Mouse (Mus musculus) stomach, postnatal 0 days (tissue): ENCODE results near the gene Lypd3. TPM values are rescaled to one million over a fixed set of nuclear protein-coding genes. Genes with fewer than 3 reads are reported as not detected.

Source experiments
- ATAC-seq: fragments of 200-750 bp; cut with Nextera tagmentation; 2 replicates; pipeline ENCODE4 v1.8.0; 2017; ENCODE audit not compliant: low FRiP score, low TSS enrichment
- DNase-seq: peaks from one replicate; pipeline ENCODE4 v3.0.0-alpha.2; 2016; ENCODE audit warnings: low spot score
- H3K27ac ChIP-seq: fragments of 300-500 bp; sonication (generic); replicated peaks from 2 replicates; pipeline ENCODE4 v1.5.1; 2014; ENCODE audit warnings: mild to moderate bottlenecking, control low read depth
- H3K27me3 ChIP-seq: fragments of 300-500 bp; sonication (generic); 2 replicates; pipeline ENCODE4 v1.6.1; 2014; ENCODE audit warnings: low read length; ENCODE audit not compliant: control insufficient read depth, insufficient read depth
- H3K36me3 ChIP-seq: fragments of 300-500 bp; sonication (generic); 2 replicates; pipeline ENCODE4 v1.6.1; 2014; ENCODE audit warnings: low read length, mixed read lengths; ENCODE audit not compliant: control insufficient read depth, insufficient read depth
- H3K4me1 ChIP-seq: fragments of 300-500 bp; sonication (generic); replicated peaks from 2 replicates; pipeline ENCODE4 v1.6.1; 2014; ENCODE audit warnings: antibody characterized with exemption; ENCODE audit not compliant: control insufficient read depth, insufficient read depth
- H3K4me2 ChIP-seq: fragments of 300-500 bp; sonication (generic); replicated peaks from 2 replicates; pipeline ENCODE4 v1.6.1; 2014; ENCODE audit warnings: low read depth, mild to moderate bottlenecking, control low read depth, moderate library complexity
- H3K4me3 ChIP-seq: fragments of 300-500 bp; sonication (generic); 2 replicates; pipeline ENCODE4 v1.5.1; 2014; ENCODE audit warnings: low read depth, low read length, control low read depth
- H3K9ac ChIP-seq: fragments of 300-500 bp; sonication (generic); 2 replicates; pipeline ENCODE4 v1.6.1; 2014; ENCODE audit warnings: mild to moderate bottlenecking, low read length, control low read depth, mixed read lengths
- H3K9me3 ChIP-seq: fragments of 300-500 bp; sonication (generic); 2 replicates; pipeline ENCODE4 v1.6.1; 2016; ENCODE audit warnings: low read length; ENCODE audit not compliant: control insufficient read depth
- CTCF ChIP-seq: IDR thresholded peaks from 2 replicates; pipeline ENCODE4 v1.5.1; 2016; ENCODE audit warnings: antibody characterized with exemption, low read depth, mild to moderate bottlenecking, moderate library complexity
- EP300 ChIP-seq: optimal IDR thresholded peaks from 2 replicates; pipeline ENCODE3; 2016; ENCODE audit warnings: antibody characterized with exemption
- WGBS: fragments of 180-500 bp; shearing (Covaris S2); extraction: QIAGEN DNeasy Blood & Tissue Kit; methylation state at CpG from one replicate; pipeline ENCODE4 v1.1.7; 2014; 5-methylcytosine and 5-hydroxymethylcytosine counted together
- polyA plus RNA-seq: library from polyadenylated mRNA; unstranded; fragments of >200 nt; fragmentation: Nextera tagmentation; extraction: Ambion mirVana; gene quantifications from 2 replicates; pipeline ENCODE4 v1.2.1, GENCODE M21; 2015

Lypd3 gene
- polyA plus RNA-seq, 1 experiment from 2014 or later = 277 TPM

DNA sequence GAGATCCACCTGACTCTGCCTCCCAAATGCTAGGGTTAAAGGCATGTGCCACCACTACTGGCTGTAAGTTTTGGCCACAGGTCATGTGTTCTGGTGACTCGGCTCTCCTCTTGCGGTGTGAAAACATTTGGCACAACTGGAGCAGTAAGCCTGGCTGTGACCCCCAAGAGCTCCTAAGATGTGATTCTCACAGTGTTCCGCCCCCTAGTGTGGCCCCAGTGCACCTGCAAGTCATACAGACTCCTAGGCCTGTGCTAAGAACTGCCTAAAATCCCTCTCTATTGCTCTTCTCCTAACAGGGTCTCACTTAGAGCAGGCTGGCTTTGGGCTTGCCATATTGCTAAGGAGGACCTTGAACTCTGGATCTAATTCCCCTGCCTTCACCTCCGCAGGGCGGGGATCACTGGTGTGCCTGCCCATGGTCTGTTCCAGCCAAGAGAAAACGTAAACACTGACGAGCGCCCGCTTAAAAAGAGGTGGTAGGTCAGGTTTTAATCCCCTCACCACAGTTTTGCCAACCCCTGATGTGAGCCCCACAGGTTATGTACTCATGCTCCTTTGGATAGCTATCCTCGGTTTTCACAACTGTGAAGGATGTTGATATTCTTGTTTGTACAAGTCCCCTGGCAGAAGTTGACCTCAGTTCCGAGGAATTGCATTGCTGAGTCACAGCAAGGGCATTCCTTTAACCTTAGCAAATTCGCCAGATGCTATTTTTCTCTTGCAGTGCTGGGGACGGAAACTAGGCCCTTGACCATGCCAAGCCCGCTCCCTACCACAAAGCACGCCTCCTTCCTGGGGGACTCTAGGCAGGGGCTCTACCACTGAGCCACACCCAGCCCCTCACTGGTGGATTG, 36.9 kb upstream of the Lypd3 start:
- ATAC-seq = peak; percentile 66
- peak; percentile 52 for TF ChIP-seq CTCF
- TF ChIP-seq EP300 = peak; percentile 50
- H3K4me2 ChIP-seq = no peak overlapping the region
- H3K9ac ChIP-seq = 0 out of 2 replicates have a peak overlapping the region, but pooled peaks have one; percentile 27
- H3K4me3 ChIP-seq = no peak overlapping the region
- H3K27me3 ChIP-seq = no peaks in the 10 kb centered on the region
- H3K9me3 ChIP-seq = no peaks in the 10 kb centered on the region
- H3K27ac ChIP-seq = peak overlapping the region; percentile 75
- H3K36me3 ChIP-seq = no peaks in the 10 kb centered on the region
- 46% methylated on average over 15 of the region's 15 CpGs for WGBS
- peak; percentile 45 for DNase-seq
- H3K4me1 ChIP-seq = 0 out of 2 replicates have a peak, but pooled peaks cover 2% of the 10 kb centered on the region

DNA sequence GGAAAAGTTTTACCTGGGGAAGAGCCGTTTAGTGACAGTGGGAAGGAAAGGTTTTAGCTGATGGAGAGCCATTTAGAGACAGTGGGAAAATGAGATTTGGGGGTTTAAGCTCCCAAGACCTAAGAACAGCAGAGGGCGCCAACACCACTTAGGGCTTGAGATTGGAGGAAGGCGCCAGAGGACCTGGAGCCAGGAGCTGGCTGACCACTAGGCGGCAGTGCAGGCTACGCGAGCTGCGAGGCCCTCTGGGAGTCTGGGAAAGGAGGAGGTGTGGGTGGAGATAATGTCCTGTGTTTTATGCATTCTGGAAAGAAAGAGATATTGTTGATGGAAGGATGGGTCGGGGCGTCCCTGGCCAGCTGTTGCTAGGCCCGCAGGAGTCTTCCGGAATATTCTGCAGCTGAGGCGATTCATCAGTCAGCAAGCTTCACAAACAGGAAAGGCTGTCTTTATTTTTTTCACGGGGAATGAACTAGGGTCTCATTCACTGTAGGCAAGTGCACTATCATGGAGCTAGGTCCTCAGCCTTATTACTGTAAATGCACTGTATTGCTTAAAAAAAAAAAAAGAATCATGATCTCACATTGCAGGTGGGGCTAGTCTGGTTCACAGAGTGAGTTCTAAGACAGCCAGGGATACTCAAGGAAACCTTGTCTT, 35.3 kb upstream of the Lypd3 start:
- H3K4me3 ChIP-seq = no peak overlapping the region
- DNase-seq (peak; percentile 96), ATAC-seq (peak; percentile 84)
- H3K27ac ChIP-seq = peak overlapping the region; percentile 30; the same call in 1 of the 2 replicates
- H3K9ac ChIP-seq = no peak overlapping the region
- H3K4me1 ChIP-seq = 0 out of 2 replicates have a peak, but pooled peaks cover 2% of the 10 kb centered on the region
- 4% methylated on average over 13 of the region's 13 CpGs for WGBS
- no peaks in the 10 kb centered on the region for H3K9me3 ChIP-seq
- no peaks in the 10 kb centered on the region for H3K27me3 ChIP-seq
- no peaks in the 10 kb centered on the region for H3K36me3 ChIP-seq
- TF ChIP-seq EP300 (no peak), CTCF (peak; percentile 100)
- H3K4me2 ChIP-seq = peak overlapping the region; percentile 38

DNA sequence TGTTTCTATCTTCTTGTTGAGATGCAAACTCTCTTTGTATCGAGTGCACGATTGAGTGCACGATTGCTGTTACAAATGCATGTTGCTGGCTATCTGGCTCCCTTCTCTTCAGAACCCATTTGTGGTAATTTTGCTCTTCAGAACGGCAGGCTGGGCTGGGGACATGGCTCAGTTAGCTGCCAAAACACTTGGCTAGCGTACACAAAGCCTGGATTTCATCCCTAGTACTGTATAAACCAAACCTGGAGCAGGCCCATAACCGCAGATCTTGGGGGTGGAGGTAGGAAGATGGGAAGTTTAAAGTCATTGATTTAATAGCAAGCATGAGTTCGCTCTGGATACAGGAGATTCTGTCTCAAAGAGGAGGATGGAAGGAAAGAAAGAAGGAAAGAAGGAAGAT, 30.8 kb upstream of the Lypd3 start:
- H3K4me3 ChIP-seq = no peak overlapping the region
- 0 out of 2 replicates have a peak overlapping the region, but pooled peaks have one; percentile 8 for H3K27ac ChIP-seq
- no peak overlapping the region for H3K4me2 ChIP-seq
- 0 out of 2 replicates have a peak overlapping the region, but pooled peaks have one; percentile 4 for H3K9ac ChIP-seq
- WGBS = 53% methylated on average over 7 of the region's 7 CpGs
- no peak for TF ChIP-seq EP300
- no peaks in the 10 kb centered on the region for H3K9me3 ChIP-seq
- DNase-seq (no peak), ATAC-seq (no peak)
- peaks cover 4% of the 10 kb centered on the region for H3K4me1 ChIP-seq
- no peaks in the 10 kb centered on the region for H3K27me3 ChIP-seq
- H3K36me3 ChIP-seq = no peaks in the 10 kb centered on the region; the same call in 1 of the 2 replicates

DNA sequence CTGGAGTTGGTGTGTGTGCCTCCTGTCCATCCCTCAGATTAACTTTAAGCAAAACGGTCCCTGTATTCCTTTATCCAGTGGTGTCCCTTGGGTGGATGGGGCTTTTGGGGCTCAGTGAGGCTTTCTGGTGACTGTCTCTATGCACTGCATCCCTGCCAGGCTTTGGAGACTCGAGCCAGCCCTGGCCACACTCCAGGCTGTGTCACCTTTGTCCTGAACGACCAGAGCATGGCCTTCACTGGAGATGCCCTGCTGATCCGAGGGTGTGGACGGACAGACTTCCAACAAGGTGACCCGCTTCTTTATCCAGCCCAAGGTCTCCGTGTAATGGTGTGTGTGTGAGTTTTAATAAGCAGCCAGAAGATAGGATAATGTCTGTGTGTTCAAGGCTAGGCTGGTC, 30.3 kb upstream of the Lypd3 start:
- TF ChIP-seq CTCF (no peak), EP300 (no peak)
- WGBS = 82% methylated on average over 7 of the region's 7 CpGs
- ATAC-seq = no peak

DNA sequence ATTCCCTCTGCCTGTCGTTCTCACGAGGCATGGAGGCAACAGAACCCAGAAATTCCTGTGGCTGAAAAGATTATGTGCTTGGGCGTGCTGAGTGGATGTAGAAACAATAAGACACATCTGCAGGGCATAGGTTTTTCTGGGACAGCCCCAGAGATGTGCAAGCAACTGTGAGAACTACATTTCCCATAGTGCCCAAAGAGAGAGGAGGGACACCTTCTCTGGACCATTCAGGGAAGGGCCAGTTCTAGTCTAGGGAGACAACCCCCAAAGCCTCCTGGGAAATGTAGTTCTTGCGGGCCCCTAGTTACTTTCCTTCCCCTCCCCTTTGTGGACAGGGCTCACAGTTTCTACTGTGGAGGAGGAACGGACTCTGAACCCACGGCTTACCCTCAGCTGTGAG, 28.3 kb upstream of the Lypd3 start:
- Histone ChIP-seq H3K4me1 (peaks cover 9% of the 10 kb centered on the region), H3K4me3 (no peak overlapping the region), H3K27ac (no peak overlapping the region), H3K4me2 (no peak overlapping the region), H3K9me3 (no peaks in the 10 kb centered on the region), H3K27me3 (no peaks in the 10 kb centered on the region), H3K36me3 (no peaks in the 10 kb centered on the region; the same call in 1 of the 2 replicates), H3K9ac (no peak overlapping the region)
- DNase-seq (peak; percentile 66), ATAC-seq (peak; percentile 70)
- no peak for TF ChIP-seq EP300
- no peak for TF ChIP-seq CTCF
- 50% methylated on average over 6 of the region's 6 CpGs for WGBS

More for the DNA sequence above, 30.3 kb upstream of the Lypd3 start:
- H3K4me1 ChIP-seq = peaks cover 4% of the 10 kb centered on the region
- H3K27ac ChIP-seq = no peak overlapping the region
- no peak overlapping the region for H3K4me3 ChIP-seq
- H3K9me3 ChIP-seq = no peaks in the 10 kb centered on the region
- H3K9ac ChIP-seq = no peak overlapping the region
- no peak for DNase-seq
- H3K36me3 ChIP-seq = no peaks in the 10 kb centered on the region; the same call in 1 of the 2 replicates
- no peaks in the 10 kb centered on the region for H3K27me3 ChIP-seq
- no peak overlapping the region for H3K4me2 ChIP-seq

DNA sequence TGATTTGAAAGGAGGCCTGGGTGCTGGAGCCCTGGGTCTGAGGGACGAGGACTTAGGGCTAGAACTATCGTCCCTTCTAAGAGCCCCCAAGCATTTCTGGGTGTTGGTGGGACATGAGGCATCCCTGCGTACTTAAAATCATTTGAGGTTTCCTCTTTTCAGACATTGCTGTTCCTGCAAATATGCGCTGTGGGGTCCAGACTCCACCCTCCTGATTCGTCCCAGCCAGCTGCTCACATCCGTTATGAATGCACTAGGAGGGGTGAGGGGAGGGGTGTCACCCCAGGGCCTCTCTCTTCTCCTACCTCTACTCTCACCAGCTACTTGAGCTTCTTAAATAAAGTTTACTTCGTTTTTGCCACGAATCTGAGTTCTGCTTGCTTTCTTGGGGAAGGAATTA, 27.8 kb upstream of the Lypd3 start:
- Histone ChIP-seq H3K9ac (no peak overlapping the region), H3K4me2 (no peak overlapping the region), H3K27ac (no peak overlapping the region), H3K9me3 (no peaks in the 10 kb centered on the region), H3K27me3 (no peaks in the 10 kb centered on the region), H3K4me1 (peaks cover 9% of the 10 kb centered on the region), H3K4me3 (no peak overlapping the region), H3K36me3 (no peaks in the 10 kb centered on the region; the same call in 1 of the 2 replicates)
- 81% methylated on average over 8 of the region's 8 CpGs for WGBS
- ATAC-seq (no peak), DNase-seq (no peak)
- TF ChIP-seq CTCF = no peak
